Mouse (Mus musculus) cortical plate, adult 2 months (tissue): ENCODE results near the gene Thap8.

Source experiments
- CTCF ChIP-seq: fragments of 200-500 bp; IDR thresholded peaks from 2 replicates; pipeline ENCODE4 v1.5.1; 2011; ENCODE audit warnings: mild to moderate bottlenecking, control low read depth, low read length; ENCODE audit not compliant: insufficient read depth; ENCODE audit errors: extremely low read depth
- POLR2A ChIP-seq: fragments of 200-500 bp; IDR thresholded peaks from 2 replicates; pipeline ENCODE4 v1.6.1; 2011; ENCODE audit warnings: mild to moderate bottlenecking, low read length, control low read depth; ENCODE audit not compliant: insufficient read depth; ENCODE audit errors: extremely low read depth

GRCm38 (mm10) chr7:30251956-30252954, 27.6 kb upstream of the Thap8 start:
- TF ChIP-seq CTCF (no peak), POLR2A (no peak)
